Mouse (Mus musculus): ENCODE data around the gene Ambra1.

DNA sequence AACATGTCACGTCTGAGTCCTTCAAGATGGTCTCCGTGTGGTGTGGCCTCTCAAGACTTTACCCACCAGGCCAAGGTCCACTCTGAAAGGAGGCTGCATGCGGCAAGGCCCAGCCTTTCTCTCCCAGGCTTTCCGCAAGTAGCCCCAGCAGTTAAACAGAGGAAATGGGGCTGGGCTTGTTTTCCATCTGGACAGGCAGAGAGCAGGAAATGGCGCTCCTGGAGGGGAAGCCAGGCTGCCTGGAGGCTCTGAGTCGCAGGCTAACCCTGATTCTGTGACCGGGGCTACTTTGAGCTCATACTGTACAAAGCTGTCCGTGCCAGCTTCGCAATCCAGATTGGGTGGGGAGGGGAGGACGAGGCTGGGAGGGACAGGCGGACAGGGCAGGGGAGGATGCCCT is 238.0 kb downstream of the Ambra1 start:
- TF ChIP-seq MAFK (IDR thresholded peaks at IDR 0.05; ENCODE audit: insufficient read depth, low read depth, low read length) (no peak), HCFC1 (IDR thresholded peaks at IDR 0.05; ENCODE audit: borderline replicate concordance, insufficient read depth, low read length) (no peak), ZC3H11A (IDR thresholded peaks at IDR 0.05; ENCODE audit: borderline replicate concordance, low read depth, low read length) (no peak)

Measured in ES-E14 (cell line).